In the genomic region with DNA sequence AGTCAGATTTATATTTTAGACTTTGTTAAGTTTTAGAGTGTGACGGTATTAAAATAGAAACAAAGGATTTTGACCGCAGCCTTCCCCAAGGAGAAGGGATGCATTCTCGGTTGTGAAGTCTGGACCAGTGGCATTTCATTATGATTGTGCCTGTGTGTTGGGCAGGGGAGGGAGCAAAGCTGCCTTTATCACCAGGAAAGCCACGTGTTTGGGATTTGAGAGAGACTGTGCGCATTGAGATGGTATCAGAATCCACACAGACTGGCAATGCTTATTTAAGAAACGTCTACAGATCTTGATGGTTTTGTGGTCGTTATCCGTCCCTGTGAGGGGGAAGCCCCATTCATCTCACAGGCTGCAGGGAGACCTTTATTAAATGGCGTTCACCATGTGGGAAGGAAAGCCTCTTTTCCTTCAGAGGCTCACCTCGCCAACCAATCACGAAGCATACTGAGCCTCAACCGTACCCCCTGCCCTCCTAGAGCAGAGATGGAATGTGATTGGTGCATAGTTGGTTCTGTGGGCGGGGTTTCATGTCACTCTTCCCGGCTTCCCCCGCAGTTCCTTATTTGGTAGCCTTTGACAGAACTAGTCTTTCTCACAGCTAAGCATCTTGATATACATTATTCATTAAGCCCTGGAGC, we compare ENCODE assay signal across 8 mouse cellular contexts.
A peak's percentile ranks its signal among the peaks of the same experiment; 100 is the strongest.
DNase-seq lines count a peak whose midpoint lies in the region; ATAC-seq and TF ChIP-seq lines count a peak whose summit lies in the region.

No protein-coding gene starts in this region.

- peaks cover 16% of the 10 kb centered on the region; the same call in 1 of the 2 replicates for H3K4me1 ChIP-seq in heart, embryonic 10.5 days
- peaks cover 5% of the 10 kb centered on the region; the same call in 1 of the 2 replicates for H3K4me1 ChIP-seq in brown adipose tissue, adult 24 weeks (ENCODE audit: control insufficient read depth, insufficient read depth, insufficient read length, low read length)
- H3K4me1 ChIP-seq in liver, postnatal 0 days (ENCODE audit: insufficient read depth) = peaks cover 7% of the 10 kb centered on the region; the same call in 1 of the 2 replicates

- no peaks in the 10 kb centered on the region for H3K27me3 ChIP-seq in heart, embryonic 10.5 days (ENCODE audit: insufficient read depth, poor library complexity, severe bottlenecking)
- H3K27me3 ChIP-seq in liver, postnatal 0 days (ENCODE audit: insufficient read depth, low read length) = no peaks in the 10 kb centered on the region

- H3K4me3 ChIP-seq in heart, embryonic 10.5 days = peak overlapping the region; percentile 29
- H3K4me3 ChIP-seq in brown adipose tissue, adult 24 weeks (ENCODE audit: insufficient read depth, low read depth, low read length) = peak overlapping the region; percentile 29; the same call in 1 of the 2 replicates
- H3K4me3 ChIP-seq in liver, postnatal 0 days (ENCODE audit: low read depth, low read length) = no peak overlapping the region

- WGBS in heart, embryonic 10.5 days = 35% methylated on average over 15 of the region's 15 CpGs
- 26% methylated on average over 15 of the region's 15 CpGs for WGBS in liver, postnatal 0 days (ENCODE audit: insufficient replicate concordance)

- ATAC-seq in liver, postnatal 0 days = peak; percentile 25; the same call in 1 of the 2 replicates
- ATAC-seq in erythroid progenitor cell, adult 5-6 weeks (replicated peaks; ENCODE audit: low FRiP score, poor library complexity, severe bottlenecking) = no peak

- H3K9ac ChIP-seq in liver, postnatal 0 days (replicated peaks) = no peak overlapping the region

- H3K4me2 ChIP-seq in liver, postnatal 0 days (ENCODE audit: low read depth, low read length) = peak overlapping the region; percentile 35

- peak; percentile 82 for DNase-seq in heart, embryonic 10.5 days (ENCODE audit: low spot score)
- DNase-seq in heart, adult 8-10 months (ENCODE audit: low spot score) = no peak
- peak; percentile 79 to 90 for DNase-seq in frontal cortex, postnatal 14 days (ENCODE audit: low spot score in 2 of 2)
- DNase-seq in layer of hippocampus, adult 8-10 months (ENCODE audit: low spot score in 2 of 2) = peak; percentile 80 to 90
- DNase-seq in liver, postnatal 0 days = no peak
- peak; percentile 70 for DNase-seq in retina, embryonic 14.5 days (ENCODE audit: low spot score)

- no peaks in the 10 kb centered on the region for H3K36me3 ChIP-seq in heart, embryonic 10.5 days
- H3K36me3 ChIP-seq in liver, postnatal 0 days (replicated peaks; ENCODE audit: insufficient read depth, low read length) = no peaks in the 10 kb centered on the region

- peak overlapping the region; percentile 36 for H3K27ac ChIP-seq in heart, embryonic 10.5 days
- H3K27ac ChIP-seq in brown adipose tissue, adult 24 weeks (replicated peaks; ENCODE audit: low read depth, low read length) = no peak overlapping the region
- no peak overlapping the region for H3K27ac ChIP-seq in liver, postnatal 0 days (ENCODE audit: low read depth)

- TF ChIP-seq CTCF in liver, postnatal 0 days (IDR thresholded peaks at IDR 0.05; ENCODE audit: low read depth) = no peak

- no peak for TF ChIP-seq EP300 in liver, postnatal 0 days (IDR thresholded peaks at IDR 0.05; ENCODE audit: low read depth)

- H3K9me3 ChIP-seq in heart, embryonic 10.5 days = no peaks in the 10 kb centered on the region
- no peaks in the 10 kb centered on the region for H3K9me3 ChIP-seq in liver, postnatal 0 days (ENCODE audit: low read length)

Comparison
In these comparisons a context has a peak if more than half of its experiments do, and no peak if none do; other contexts are left out.
1. DNase-seq: peak in heart, embryonic 10.5 days (single experiment), frontal cortex, postnatal 14 days (2 of 2), layer of hippocampus, adult 8-10 months (2 of 2) and retina, embryonic 14.5 days (single experiment); none in heart, adult 8-10 months (single experiment) and liver, postnatal 0 days (single experiment).